Mouse (Mus musculus) cerebellum, postnatal 4 days (tissue): ENCODE results near the gene Defb23.

ENCODE experiments used
- DNase-seq, 2 experiments: peaks; one replicate each; pipeline ENCODE4 v3.0.0; 2022; ENCODE audit warnings: low spot score in 2 of 2, mixed read lengths in 1 of 2

Gene Defb23

GRCm38 (mm10) chr2:152464570-152465150, at the start of gene Defb23:
TSS of gene Defb23 (minus strand) at chr2:152464620.
- DNase-seq: no peak

- no peak for DNase-seq
Observed at GRCm38 (mm10) chr2:152511592-152511991, 47.2 kb upstream of the Defb23 start, which contains the start of gene Defb26. TSS of gene Defb26 (minus strand) at chr2:152511692.

GRCm38 (mm10) chr2:152503950-152504349, 39.5 kb upstream of the Defb23 start:
- DNase-seq: no peak

- no peak for DNase-seq
Observed at GRCm38 (mm10) chr2:152500863-152501229, 36.4 kb upstream of the Defb23 start.

DNA sequence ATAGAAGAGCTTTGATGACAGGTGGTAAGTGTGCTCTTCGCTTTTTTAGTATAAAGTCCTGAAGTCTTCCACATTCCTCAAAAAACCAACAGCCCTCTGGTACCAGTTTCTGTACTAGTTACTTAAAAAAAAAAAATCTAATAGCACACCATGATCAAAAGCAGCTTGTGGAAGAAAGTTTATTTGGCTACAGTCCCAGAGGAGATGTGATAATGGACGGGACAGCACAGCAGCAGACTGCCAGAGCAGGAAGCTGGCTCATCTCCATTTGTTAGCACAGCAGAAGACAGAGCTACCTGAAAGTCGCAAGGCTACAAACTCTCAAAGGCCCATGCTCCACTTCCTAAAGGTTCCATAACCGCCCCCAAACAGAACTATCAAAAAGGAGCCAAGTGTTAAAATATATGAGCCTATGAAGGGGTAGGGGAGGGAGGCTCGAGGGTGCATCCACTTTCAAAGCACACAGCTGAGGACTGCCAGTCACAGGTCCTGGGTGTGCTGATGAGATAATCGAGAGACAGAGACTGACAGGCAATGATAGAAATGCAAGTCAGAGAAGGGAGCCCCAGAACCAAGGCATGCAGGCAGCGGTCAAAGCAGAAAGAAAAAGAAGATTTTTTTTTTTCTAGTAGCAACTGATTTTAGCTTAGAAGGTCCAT, 35.9 kb upstream of the Defb23 start:
- DNase-seq: no peak

DNA sequence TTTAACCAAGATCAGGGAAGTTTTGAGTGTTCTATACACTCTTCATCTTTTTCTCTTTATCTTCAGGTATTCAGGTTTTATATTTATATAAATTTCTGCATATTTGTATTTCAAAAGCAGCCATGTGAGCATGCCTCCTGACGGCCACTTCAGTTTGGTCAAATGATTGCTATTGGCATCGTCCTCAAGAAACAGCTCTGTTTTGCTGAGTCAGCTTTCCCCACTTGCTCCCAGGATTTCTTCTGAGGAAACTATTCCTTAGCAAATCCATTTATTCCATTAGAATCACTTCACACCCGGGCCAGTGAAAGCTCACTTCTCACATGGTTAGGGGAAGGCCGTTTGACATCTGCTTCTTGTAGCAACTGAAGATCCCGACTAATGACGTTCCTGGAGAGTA, 33.6 kb upstream of the Defb23 start:
- no peak for DNase-seq

GRCm38 (mm10) chr2:152493151-152493550, 28.7 kb upstream of the Defb23 start:
- no peak for DNase-seq

- no peak for DNase-seq
Observed at GRCm38 (mm10) chr2:152490038-152490437, 25.6 kb upstream of the Defb23 start, which contains the start of gene Defb22. TSS of gene Defb22 (minus strand) at chr2:152490138.

DNA sequence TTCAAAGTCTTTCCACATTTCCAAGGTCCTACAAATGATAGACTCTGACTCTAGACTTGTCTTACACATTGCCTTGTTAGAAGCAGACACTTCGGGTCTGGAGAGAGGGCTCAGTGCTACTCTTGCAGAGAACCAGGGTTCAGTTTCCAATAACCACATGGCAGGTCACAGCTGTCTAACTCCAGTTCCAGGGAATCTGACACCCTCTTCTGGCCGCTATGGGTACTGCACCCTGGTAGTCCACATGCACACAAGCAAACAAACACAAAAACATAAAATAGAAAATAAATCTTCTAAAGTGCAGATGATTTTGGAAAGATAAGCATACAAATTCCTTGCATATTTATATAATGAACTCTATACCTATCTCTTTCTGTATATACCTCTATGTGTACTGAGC, 22.6 kb upstream of the Defb23 start:
- no peak for DNase-seq

- no peak for DNase-seq
Observed at GRCm38 (mm10) chr2:152481726-152482125, 17.3 kb upstream of the Defb23 start.

- DNase-seq: no peak
Observed at GRCm38 (mm10) chr2:152480881-152481280, 16.5 kb upstream of the Defb23 start.

- no peak for DNase-seq
Observed at GRCm38 (mm10) chr2:152476763-152477162, 12.3 kb upstream of the Defb23 start, which contains the start of gene Defb20. TSS of gene Defb20 (plus strand) at chr2:152477063.

GRCm38 (mm10) chr2:152472434-152472833, 8.0 kb upstream of the Defb23 start:
- DNase-seq: no peak

- DNase-seq: peak; percentile 30 to 42
Observed at GRCm38 (mm10) chr2:152470973-152471372, 6.6 kb upstream of the Defb23 start.

GRCm38 (mm10) chr2:152459241-152459640, 5.2 kb downstream of the Defb23 start:
- DNase-seq: no peak

GRCm38 (mm10) chr2:152452101-152452781, 12.2 kb downstream of the Defb23 start:
- DNase-seq: no peak

DNA sequence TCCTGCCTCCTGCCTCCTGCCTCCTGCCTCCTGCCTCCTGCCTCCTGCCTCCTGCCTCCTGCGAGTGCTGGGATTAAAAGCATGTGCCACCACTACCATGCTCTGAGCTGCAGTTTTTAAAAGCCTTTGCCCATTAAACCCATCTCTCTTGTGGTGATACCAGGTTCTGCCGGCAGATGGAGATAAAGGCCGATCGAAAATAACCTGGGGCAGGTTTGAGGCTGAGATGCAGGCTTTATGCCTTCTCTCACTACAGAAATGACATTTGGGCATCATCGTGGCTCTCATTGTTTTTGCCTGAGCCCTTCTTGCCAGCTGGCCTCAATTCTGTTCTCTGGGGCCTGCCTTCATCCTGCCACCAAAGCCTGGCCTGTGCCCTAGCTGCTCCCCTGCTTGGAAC, 14.2 kb downstream of the Defb23 start:
- peak; percentile 63 to 80 for DNase-seq

- no peak for DNase-seq
Observed at GRCm38 (mm10) chr2:152447461-152447860, 17.0 kb downstream of the Defb23 start.

DNA sequence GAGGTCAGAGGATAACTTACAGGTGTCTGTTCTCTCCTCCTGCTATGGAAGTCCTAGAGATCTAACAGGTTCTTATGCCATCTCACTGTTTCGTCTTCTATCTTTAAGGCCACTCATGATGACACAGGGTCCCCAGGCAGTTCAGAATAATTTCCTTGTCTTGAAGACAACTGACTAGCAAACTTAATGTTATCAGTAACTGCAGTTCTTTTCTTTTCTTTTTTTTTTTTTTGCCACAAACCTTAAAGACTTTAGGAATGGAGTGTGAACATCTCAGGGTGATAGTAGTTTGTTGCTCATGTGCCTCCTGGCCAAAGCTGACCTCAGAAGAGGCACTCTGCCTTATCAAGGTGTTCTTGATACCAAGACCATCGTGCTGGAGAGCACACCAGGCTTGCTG, 17.8 kb downstream of the Defb23 start:
- DNase-seq: no peak

- DNase-seq: peak in 1 of 2 experiments; percentile 65
Observed at GRCm38 (mm10) chr2:152443281-152443680, 21.1 kb downstream of the Defb23 start.

DNA sequence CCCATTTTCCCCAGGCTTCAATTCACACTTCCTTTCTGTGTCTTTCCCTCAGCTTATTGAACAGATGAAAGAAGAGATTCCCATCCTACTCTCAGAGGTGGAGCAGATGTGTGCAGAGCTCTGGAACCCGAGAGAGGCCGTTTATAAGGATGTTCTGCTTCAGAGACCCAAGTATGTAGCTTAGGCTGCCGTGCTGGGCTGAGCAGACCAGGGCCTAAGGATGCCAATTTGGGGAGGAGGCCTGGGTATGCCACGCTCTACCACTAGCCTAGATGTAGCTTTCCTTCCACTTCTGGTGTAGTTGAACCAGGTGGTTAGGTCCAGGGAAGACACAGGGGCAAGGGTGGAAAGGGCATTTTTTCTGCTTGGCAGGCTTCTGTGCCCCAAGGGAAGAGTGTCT, 22.1 kb downstream of the Defb23 start:
- DNase-seq: no peak

GRCm38 (mm10) chr2:152439833-152440232, 24.6 kb downstream of the Defb23 start:
- no peak for DNase-seq

GRCm38 (mm10) chr2:152438963-152439362, 25.5 kb downstream of the Defb23 start:
- no peak for DNase-seq
